Mouse (Mus musculus) liver, embryonic 11.5 days (tissue): ENCODE measurements at regions not wholly inside any gene's neighbourhood (a gene's known extent, or its start where the extent isn't known, plus 50 kb on each side); places are given as distances from the start of the nearest gene placed in this dataset.
"Not testable (repeated sequence)": the region's sequence is repeated elsewhere in the genome, so short reads cannot be mapped to it uniquely, and the experiment has no call there.

Experiments used
- ATAC-seq: fragments of 200-750 bp; cut with Nextera tagmentation; replicated peaks from 2 replicates; pipeline ENCODE4 v1.8.0; 2017; ENCODE audit warnings: moderate number of reproducible peaks, mild to moderate bottlenecking, moderate TSS enrichment, moderate library complexity; ENCODE audit not compliant: low FRiP score
- DNase-seq: peaks from one replicate; pipeline ENCODE4 v3.0.0-alpha.2; 2017; ENCODE audit warnings: low spot score
- H3K27ac ChIP-seq: fragments of 300-500 bp; sonication (generic); 2 replicates; pipeline ENCODE4 v1.5.1; 2014; ENCODE audit warnings: mild to moderate bottlenecking, low read depth, low read length, control low read depth
- H3K27me3 ChIP-seq: fragments of 300-500 bp; sonication (generic); replicated peaks from 2 replicates; pipeline ENCODE4 v1.6.1; 2014; ENCODE audit warnings: low read length, mixed read lengths; ENCODE audit not compliant: control insufficient read depth, insufficient read depth
- H3K36me3 ChIP-seq: fragments of 300-500 bp; sonication (generic); 2 replicates; pipeline ENCODE4 v1.6.1; 2014; ENCODE audit warnings: mild to moderate bottlenecking, low read length, moderate library complexity, mixed read lengths; ENCODE audit not compliant: control insufficient read depth, insufficient read depth
- H3K4me1 ChIP-seq: fragments of 300-500 bp; sonication (generic); replicated peaks from 2 replicates; pipeline ENCODE4 v1.6.1; 2014; ENCODE audit warnings: low read length, mixed read lengths; ENCODE audit not compliant: control insufficient read depth, insufficient read depth
- H3K4me2 ChIP-seq: fragments of 300-500 bp; sonication (generic); 2 replicates; pipeline ENCODE4 v1.6.1; 2014; ENCODE audit warnings: mild to moderate bottlenecking, control low read depth, moderate library complexity
- H3K4me3 ChIP-seq: fragments of 300-500 bp; sonication (generic); 2 replicates; pipeline ENCODE4 v1.5.1; 2014; ENCODE audit warnings: low read depth, low read length, control low read depth
- H3K9ac ChIP-seq: fragments of 300-500 bp; sonication (generic); 2 replicates; pipeline ENCODE4 v1.6.1; 2014; ENCODE audit warnings: low read depth, low read length, control low read depth
- H3K9me3 ChIP-seq: fragments of 300-500 bp; sonication (generic); 2 replicates; pipeline ENCODE4 v1.6.1; 2016; ENCODE audit warnings: low read length, inconsistent platforms, mixed read lengths; ENCODE audit not compliant: control insufficient read depth
- whole genome bisulfite sequencing: fragments of 180-500 bp; shearing (Covaris S2); extraction: QIAGEN DNeasy Blood & Tissue Kit; methylation state at CpG from one replicate; pipeline ENCODE4 v1.1.7; 2014; 5-methylcytosine and 5-hydroxymethylcytosine counted together

- no peak overlapping the region for H3K4me3 ChIP-seq
- no peaks in the 10 kb centered on the region for H3K4me1 ChIP-seq
- no peaks in the 10 kb centered on the region for H3K27me3 ChIP-seq
- DNase-seq (no peak), ATAC-seq (no peak)
- H3K27ac ChIP-seq: no peak overlapping the region
- H3K4me2 ChIP-seq: no peak overlapping the region
- 39% methylated on average over 5 of the region's 5 CpGs for WGBS
- no peak overlapping the region for H3K9ac ChIP-seq
- H3K36me3 ChIP-seq: no peaks in the 10 kb centered on the region
- H3K9me3 ChIP-seq: no peaks in the 10 kb centered on the region
Measured at GRCm38 (mm10) chr9:14058592-14059227, 216.2 kb upstream of the Sesn3 start.

- no peak overlapping the region for H3K4me3 ChIP-seq
- WGBS: 64% methylated on average over 7 of the region's 7 CpGs
- no peaks in the 10 kb centered on the region for H3K36me3 ChIP-seq
- H3K27me3 ChIP-seq: no peaks in the 10 kb centered on the region
- H3K27ac ChIP-seq: no peak overlapping the region
- ATAC-seq (no peak), DNase-seq (no peak)
- H3K4me2 ChIP-seq: no peak overlapping the region
- H3K9ac ChIP-seq: no peak overlapping the region
- no peaks in the 10 kb centered on the region for H3K4me1 ChIP-seq
- no peaks in the 10 kb centered on the region for H3K9me3 ChIP-seq
Measured at GRCm38 (mm10) chr9:14059228-14059779, 215.6 kb upstream of the Sesn3 start.

- ATAC-seq: no peak
- H3K4me1 ChIP-seq: no peaks in the 10 kb centered on the region
- no peak overlapping the region for H3K4me3 ChIP-seq
- H3K9ac ChIP-seq: no peak overlapping the region
- no peaks in the 10 kb centered on the region for H3K27me3 ChIP-seq
- no peaks in the 10 kb centered on the region for H3K9me3 ChIP-seq
- H3K4me2 ChIP-seq: no peak overlapping the region
- H3K36me3 ChIP-seq: no peaks in the 10 kb centered on the region
- DNase-seq: no peak
- 94% methylated on average over 2 of the region's 2 CpGs for WGBS
- no peak overlapping the region for H3K27ac ChIP-seq
Measured at GRCm38 (mm10) chr9:14060257-14060656, 214.6 kb upstream of the Sesn3 start.

DNA sequence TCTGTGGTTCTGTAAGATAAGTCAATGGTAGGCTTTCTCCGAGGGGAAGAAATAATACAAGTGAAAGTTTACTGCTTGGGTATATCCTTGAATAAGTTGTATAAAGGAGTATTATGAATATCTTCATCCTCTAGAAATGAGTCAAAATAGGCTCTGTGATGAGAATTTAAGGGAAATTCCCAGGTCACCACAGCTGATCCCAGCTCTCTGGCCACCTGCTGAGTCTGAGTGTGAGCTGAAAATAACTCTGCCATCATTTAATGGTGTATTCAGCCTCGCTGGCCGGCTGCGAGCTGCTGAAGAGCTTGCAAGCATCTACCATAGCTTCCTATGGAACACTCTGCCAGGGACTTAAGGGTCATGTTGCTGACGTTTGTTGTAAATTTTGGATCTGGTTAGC is 213.5 kb upstream of the Sesn3 start:
- DNase-seq (no peak), ATAC-seq (no peak)
- Histone ChIP-seq H3K9me3 (no peaks in the 10 kb centered on the region), H3K9ac (no peak overlapping the region), H3K4me3 (no peak overlapping the region), H3K4me2 (no peak overlapping the region), H3K36me3 (no peaks in the 10 kb centered on the region), H3K4me1 (no peaks in the 10 kb centered on the region), H3K27me3 (no peaks in the 10 kb centered on the region), H3K27ac (no peak overlapping the region)
- 80% methylated on average over 5 of the region's 5 CpGs for WGBS

- Histone ChIP-seq H3K27me3 (no peaks in the 10 kb centered on the region), H3K4me3 (no peak overlapping the region), H3K27ac (no peak overlapping the region), H3K9me3 (no peaks in the 10 kb centered on the region), H3K9ac (no peak overlapping the region), H3K4me2 (no peak overlapping the region), H3K36me3 (no peaks in the 10 kb centered on the region), H3K4me1 (no peaks in the 10 kb centered on the region)
- whole genome bisulfite sequencing: 78% methylated on average over 9 of the region's 9 CpGs
- no peak for DNase-seq
- ATAC-seq: no peak
Measured at GRCm38 (mm10) chr9:14061840-14062239, 213.0 kb upstream of the Sesn3 start.

- Histone ChIP-seq H3K4me1 (no peaks in the 10 kb centered on the region), H3K27me3 (no peaks in the 10 kb centered on the region), H3K36me3 (no peaks in the 10 kb centered on the region), H3K4me3 (no peak overlapping the region), H3K9ac (no peak overlapping the region), H3K27ac (no peak overlapping the region), H3K9me3 (no peaks in the 10 kb centered on the region), H3K4me2 (no peak overlapping the region)
- ATAC-seq: no peak
- no peak for DNase-seq
- 78% methylated on average over 1 of the region's 1 CpGs for WGBS
Measured at GRCm38 (mm10) chr9:14062706-14063105, 212.2 kb upstream of the Sesn3 start.

DNA sequence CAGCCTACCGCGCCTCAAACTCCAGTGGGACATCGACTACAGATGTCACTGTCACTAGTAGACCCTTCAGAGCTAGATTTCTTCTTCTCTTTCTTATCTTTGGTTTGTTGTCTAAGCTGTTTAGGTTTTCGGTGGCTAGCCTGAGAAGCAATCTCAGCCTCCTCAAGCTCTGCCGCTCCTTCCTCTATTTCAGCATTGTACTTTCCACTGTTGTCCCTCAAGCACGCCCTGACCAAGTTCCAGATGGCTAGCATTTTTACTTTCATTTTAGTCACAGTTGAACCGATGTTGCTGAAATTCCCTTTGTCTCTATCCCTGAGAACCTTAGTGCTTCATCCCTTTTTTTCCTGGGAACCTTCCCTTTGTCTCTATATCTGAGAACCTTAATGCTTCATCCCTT is 208.1 kb upstream of the Sesn3 start:
- not testable (repeated sequence) for H3K4me1 ChIP-seq, H3K27ac ChIP-seq, H3K9ac ChIP-seq, H3K9me3 ChIP-seq, H3K36me3 ChIP-seq, H3K4me2 ChIP-seq, DNase-seq, ATAC-seq, H3K27me3 ChIP-seq, H3K4me3 ChIP-seq
- WGBS: 84% methylated on average over 7 of the region's 7 CpGs

- DNase-seq: no peak
- ATAC-seq: no peak
- H3K9ac ChIP-seq: no peak overlapping the region
- no peak overlapping the region for H3K27ac ChIP-seq
- H3K4me1 ChIP-seq: no peaks in the 10 kb centered on the region
- 91% methylated on average over 6 of the region's 6 CpGs for WGBS
- H3K9me3 ChIP-seq: no peaks in the 10 kb centered on the region
- no peak overlapping the region for H3K4me3 ChIP-seq
- no peak overlapping the region for H3K4me2 ChIP-seq
- no peaks in the 10 kb centered on the region for H3K36me3 ChIP-seq
- H3K27me3 ChIP-seq: no peaks in the 10 kb centered on the region
Measured at GRCm38 (mm10) chr9:14069076-14069475, 205.8 kb upstream of the Sesn3 start.

GRCm38 (mm10) chr9:14069770-14070169 is 205.1 kb upstream of the Sesn3 start:
- Histone ChIP-seq H3K9me3 (no peaks in the 10 kb centered on the region), H3K4me1 (no peaks in the 10 kb centered on the region), H3K36me3 (no peaks in the 10 kb centered on the region), H3K4me3 (no peak overlapping the region), H3K27me3 (no peaks in the 10 kb centered on the region), H3K4me2 (no peak overlapping the region), H3K9ac (no peak overlapping the region), H3K27ac (no peak overlapping the region)
- WGBS: 70% methylated on average over 3 of the region's 3 CpGs
- no peak for ATAC-seq
- no peak for DNase-seq
